Mouse (Mus musculus) liver, adult 2 months (tissue): Measurements from ENCODE around the gene Cpa5. TPM values are rescaled to one million over a fixed set of nuclear protein-coding genes. Genes with fewer than 3 reads are reported as not detected.

Experiments used
- DNase-seq: peaks from one replicate; pipeline ENCODE4 v3.0.0-alpha.2; 2011; ENCODE audit warnings: low read depth, low spot score; ENCODE audit errors: extremely low read depth
- H3K27ac ChIP-seq: fragments of 200-500 bp; replicated peaks from 2 replicates; pipeline ENCODE4 v1.5.1; 2012; ENCODE audit warnings: low read depth, mild to moderate bottlenecking, control low read depth, inconsistent platforms, low read length; ENCODE audit not compliant: insufficient read depth
- H3K27me3 ChIP-seq: fragments of 200-500 bp; 2 replicates; pipeline ENCODE4 v1.6.1; 2012; ENCODE audit warnings: mild to moderate bottlenecking, moderate library complexity, low read length, inconsistent platforms; ENCODE audit not compliant: control insufficient read depth, insufficient read depth
- H3K36me3 ChIP-seq: fragments of 200-500 bp; 2 replicates; pipeline ENCODE4 v1.6.1; 2012; ENCODE audit warnings: low read length, inconsistent platforms; ENCODE audit not compliant: control insufficient read depth, insufficient read depth
- H3K4me1 ChIP-seq: fragments of 200-500 bp; 2 replicates; pipeline ENCODE4 v1.6.1; 2011; ENCODE audit warnings: low read length; ENCODE audit not compliant: control insufficient read depth, insufficient read depth
- H3K4me3 ChIP-seq: fragments of 200-500 bp; 2 replicates; pipeline ENCODE4 v1.5.1; 2011; ENCODE audit warnings: low read depth, mild to moderate bottlenecking, control low read depth, low read length, moderate library complexity; ENCODE audit not compliant: insufficient read depth
- H3K79me2 ChIP-seq: fragments of 200-500 bp; 2 replicates; pipeline ENCODE4 v1.6.1; 2012; ENCODE audit warnings: inconsistent platforms, mild to moderate bottlenecking, low read length, moderate library complexity; ENCODE audit not compliant: control insufficient read depth, insufficient read depth
- H3K9ac ChIP-seq: fragments of 200-500 bp; 2 replicates; pipeline ENCODE4 v1.6.1; 2012; ENCODE audit warnings: low read depth, mild to moderate bottlenecking, control low read depth, inconsistent platforms, low read length
- CTCF ChIP-seq: fragments of 200-500 bp; IDR thresholded peaks from 2 replicates; pipeline ENCODE4 v1.5.1; 2011; ENCODE audit warnings: low read depth, low read length, control low read depth
- POLR2A ChIP-seq: fragments of 200-500 bp; IDR thresholded peaks from 2 replicates; pipeline ENCODE4 v1.6.1; 2011; ENCODE audit warnings: low read length, control low read depth; ENCODE audit not compliant: insufficient read depth; ENCODE audit errors: extremely low read depth
- WGBS: fragments of 180-500 bp; shearing (Covaris S2); methylation state at CpG from one replicate; pipeline ENCODE4 v1.1.7; 2018; 5-methylcytosine and 5-hydroxymethylcytosine counted together
- polyA plus RNA-seq: library from polyadenylated mRNA; depleted of rRNA; stranded (reverse); fragments of >200 nt; gene quantifications from 2 replicates; pipeline ENCODE4 v1.2.3, GENCODE M21; 2012; rRNA removed
- total RNA-seq: library from RNA; depleted of rRNA; stranded (reverse); fragments of >200 nt; gene quantifications from 2 replicates; pipeline ENCODE4 v1.2.3, GENCODE M21; 2014; rRNA removed

Gene Cpa5
- total and polyA plus RNA-seq, 2 experiments: not detected

DNA sequence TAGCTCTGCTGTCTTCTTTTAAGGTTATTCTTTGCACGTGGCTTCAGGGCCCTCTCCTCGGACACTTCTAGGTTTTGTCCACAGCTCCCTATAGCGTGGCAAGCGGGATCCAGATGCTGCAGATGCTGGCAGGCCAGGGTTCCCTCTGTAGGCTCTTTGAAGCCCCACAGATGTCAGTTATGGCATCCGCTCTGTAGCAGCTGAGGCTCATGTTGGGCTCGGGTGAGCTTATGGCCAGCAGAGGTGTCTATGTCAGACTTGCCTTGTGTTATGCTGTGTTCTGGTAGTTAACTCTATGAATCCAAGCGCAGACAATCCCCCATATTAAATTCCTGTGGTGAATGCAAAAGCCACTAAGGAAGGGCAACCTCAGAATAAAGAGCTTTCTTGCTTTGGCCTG lies 69.6 kb downstream of the Cpa5 start:
- Histone ChIP-seq H3K4me3 (no peak overlapping the region), H3K79me2 (no peaks in the 10 kb centered on the region), H3K27me3 (no peaks in the 10 kb centered on the region), H3K36me3 (no peaks in the 10 kb centered on the region), H3K27ac (no peak overlapping the region), H3K4me1 (no peaks in the 10 kb centered on the region; the same call in 1 of the 2 replicates), H3K9ac (no peak overlapping the region)
- DNase-seq: no peak
- WGBS: 92% methylated on average over 7 of the region's 7 CpGs
- TF ChIP-seq CTCF (no peak), POLR2A (no peak)

Other genes with a start within 250 kb of the Cpa5 start
- 7.2 and 8.2 TPM in 2 replicates for gene Zc3hc1, start 220.0 kb upstream of the Cpa5 start, total RNA-seq
- gene Zc3hc1, start 220.0 kb upstream of the Cpa5 start, polyA plus RNA-seq: 7.3 and 11.0 TPM in 2 replicates
- 18.8 and 25.0 TPM in 2 replicates for gene Klhdc10, start 209.1 kb upstream of the Cpa5 start, total RNA-seq
- gene Klhdc10, start 209.1 kb upstream of the Cpa5 start, polyA plus RNA-seq: 18.9 and 19.0 TPM in 2 replicates
- gene Tmem209, start 101.2 kb upstream of the Cpa5 start, total RNA-seq: 9.2 and 12.0 TPM in 2 replicates
- 18.4 and 23.5 TPM in 2 replicates for gene Tmem209, start 101.2 kb upstream of the Cpa5 start, polyA plus RNA-seq
- gene Ssmem1, start 101.2 kb upstream of the Cpa5 start, total RNA-seq: 0.20 TPM in 1 of 2 replicates, not detected in the other
- gene Ssmem1, start 101.2 kb upstream of the Cpa5 start, polyA plus RNA-seq: not detected in 2 replicates
- gene Cpa2, start 69.4 kb upstream of the Cpa5 start, total RNA-seq: 6.5 and 32.6 TPM in 2 replicates
- gene Cpa2, start 69.4 kb upstream of the Cpa5 start, polyA plus RNA-seq: 0.12 TPM in 1 of 2 replicates, not detected in the other
- gene Cpa4, start 42.6 kb upstream of the Cpa5 start, total RNA-seq: not detected in 2 replicates
- not detected in 2 replicates for gene Cpa4, start 42.6 kb upstream of the Cpa5 start, polyA plus RNA-seq
- 23.2 and 76.8 TPM in 2 replicates for gene Cpa1, start 28.2 kb downstream of the Cpa5 start, total RNA-seq
- 0.26 and 0.58 TPM in 2 replicates for gene Cpa1, start 28.2 kb downstream of the Cpa5 start, polyA plus RNA-seq
- 2.5 TPM in 2 replicates for gene Cep41, start 82.7 kb downstream of the Cpa5 start, total RNA-seq
- 1.3 and 1.4 TPM in 2 replicates for gene Cep41, start 82.7 kb downstream of the Cpa5 start, polyA plus RNA-seq
- gene Mest, start 112.5 kb downstream of the Cpa5 start, total RNA-seq: 1.9 and 9.4 TPM in 2 replicates
- gene Mest, start 112.5 kb downstream of the Cpa5 start, polyA plus RNA-seq: 7.1 and 8.6 TPM in 2 replicates